Mouse (Mus musculus): ENCODE results near the gene Map4k4. TPM values are rescaled to one million over a fixed set of nuclear protein-coding genes. Genes with fewer than 3 reads are reported as not detected.

Gene Map4k4
- total RNA-seq, 1 experiment from 2014 or later, result 121 TPM

DNA sequence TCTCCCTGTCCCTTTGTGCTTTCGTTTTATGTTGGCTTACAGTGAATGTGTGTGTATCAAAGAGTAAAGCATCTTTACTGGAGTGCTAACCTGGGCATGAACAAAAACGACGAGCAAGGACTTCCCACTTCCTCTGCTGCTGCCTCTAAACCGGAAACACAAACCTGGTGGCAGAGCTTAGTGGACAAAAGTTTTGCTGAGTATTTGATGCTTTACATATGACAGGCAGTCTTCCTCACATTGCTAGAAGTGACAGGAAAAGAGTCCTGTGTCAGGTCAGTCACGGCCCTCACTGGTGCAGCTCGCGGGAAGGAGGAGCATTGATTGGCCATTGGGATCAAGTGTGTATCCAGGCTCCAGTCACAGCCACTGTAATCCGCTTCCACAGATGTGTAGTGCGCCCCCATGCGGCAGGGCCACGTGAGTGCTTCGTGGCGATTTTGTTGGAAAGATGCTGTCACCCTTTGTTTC, 35.7 kb downstream of the Map4k4 start:
- peak; percentile 90 for DNase-seq

DNA sequence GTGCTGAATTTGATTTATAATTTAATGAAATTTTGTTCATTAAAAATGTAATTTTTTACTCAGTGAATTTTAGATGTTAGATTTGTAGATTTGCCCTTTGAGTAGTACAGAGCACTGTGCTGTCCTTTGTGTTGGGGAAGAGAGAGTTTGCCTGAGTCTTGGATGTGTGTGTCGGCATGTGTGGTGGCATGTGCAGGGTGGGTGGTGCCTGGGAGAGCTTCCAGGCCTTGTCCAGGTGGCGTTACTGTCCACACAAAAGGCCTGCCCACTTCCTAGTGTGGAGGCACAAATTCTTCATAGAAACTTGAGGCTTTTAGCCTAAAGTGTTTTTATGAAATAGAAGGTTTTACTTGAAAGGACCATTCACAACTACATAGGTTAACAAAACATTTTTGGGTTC, 36.2 kb downstream of the Map4k4 start:
- DNase-seq, result no peak

DNA sequence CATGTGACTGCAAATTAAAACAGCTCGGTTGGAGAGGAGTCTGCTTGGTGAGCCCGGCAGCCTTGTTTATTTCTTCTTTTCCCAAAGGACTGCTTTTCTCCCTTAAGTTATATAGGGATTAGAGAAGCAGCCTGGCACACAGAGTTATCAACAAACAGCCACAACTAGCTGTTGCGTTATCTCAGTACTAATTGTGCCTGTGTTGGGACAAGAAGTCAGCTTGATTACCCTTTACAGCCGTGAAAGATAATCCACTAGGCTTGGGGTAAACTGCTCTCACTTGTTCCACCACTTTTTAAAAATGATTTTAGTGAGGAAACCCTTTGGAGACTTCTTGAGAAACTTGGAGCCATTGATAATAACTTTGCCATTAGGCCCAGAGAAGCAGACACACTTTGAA, 36.9 kb downstream of the Map4k4 start:
- no peak for DNase-seq

DNA sequence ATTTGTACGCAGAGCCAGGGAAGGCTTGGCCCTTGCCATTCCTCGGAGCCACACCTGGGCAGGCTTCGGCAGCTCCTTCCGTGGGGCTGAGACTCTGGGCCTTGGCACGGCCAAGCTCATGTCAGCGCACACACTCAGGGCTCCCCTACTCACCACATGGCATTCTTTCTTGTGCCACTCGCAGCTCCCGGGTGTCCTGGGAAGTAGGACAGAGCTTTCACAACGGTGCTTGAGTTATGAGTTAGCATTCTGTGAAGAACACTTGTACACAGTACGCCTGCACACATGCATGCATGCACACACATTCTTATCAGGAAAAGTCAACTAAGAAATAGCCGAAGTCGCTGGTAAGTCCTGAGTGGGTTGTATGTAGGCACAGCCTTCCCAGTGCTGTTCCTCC, 38.7 kb downstream of the Map4k4 start:
- no peak for DNase-seq

GRCm38 (mm10) chr1:39940342-39940741, 39.6 kb downstream of the Map4k4 start:
- DNase-seq, result no peak

GRCm38 (mm10) chr1:39941237-39942179, 40.8 kb downstream of the Map4k4 start:
- peak; percentile 45 for DNase-seq

GRCm38 (mm10) chr1:39942935-39943334, 42.2 kb downstream of the Map4k4 start:
- DNase-seq, result no peak

GRCm38 (mm10) chr1:39944306-39944971, 43.7 kb downstream of the Map4k4 start:
- DNase-seq, result no peak

GRCm38 (mm10) chr1:39944972-39945323, 44.2 kb downstream of the Map4k4 start:
- DNase-seq, result no peak

DNA sequence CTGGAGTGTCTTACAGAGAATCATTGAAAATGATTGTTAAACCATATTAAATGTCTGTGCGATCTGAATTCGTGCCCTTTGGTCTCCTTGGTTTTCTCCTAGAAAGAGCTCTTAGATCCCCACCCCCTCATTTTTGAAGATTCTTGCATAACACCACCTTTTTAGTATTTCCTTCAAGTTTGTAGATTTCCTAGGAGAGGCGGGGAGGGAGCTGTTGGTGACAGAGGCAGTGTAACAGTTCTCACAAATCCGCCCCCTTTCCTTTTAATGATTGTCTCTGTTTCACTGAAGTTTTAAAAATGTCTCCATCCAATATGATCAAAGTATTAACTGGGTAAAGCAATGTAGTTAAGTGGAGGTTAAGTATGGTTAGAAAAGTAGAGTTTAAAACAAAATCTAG, 45.7 kb downstream of the Map4k4 start:
- no peak for DNase-seq

GRCm38 (mm10) chr1:39947179-39947578, 46.5 kb downstream of the Map4k4 start:
- DNase-seq, result no peak

DNA sequence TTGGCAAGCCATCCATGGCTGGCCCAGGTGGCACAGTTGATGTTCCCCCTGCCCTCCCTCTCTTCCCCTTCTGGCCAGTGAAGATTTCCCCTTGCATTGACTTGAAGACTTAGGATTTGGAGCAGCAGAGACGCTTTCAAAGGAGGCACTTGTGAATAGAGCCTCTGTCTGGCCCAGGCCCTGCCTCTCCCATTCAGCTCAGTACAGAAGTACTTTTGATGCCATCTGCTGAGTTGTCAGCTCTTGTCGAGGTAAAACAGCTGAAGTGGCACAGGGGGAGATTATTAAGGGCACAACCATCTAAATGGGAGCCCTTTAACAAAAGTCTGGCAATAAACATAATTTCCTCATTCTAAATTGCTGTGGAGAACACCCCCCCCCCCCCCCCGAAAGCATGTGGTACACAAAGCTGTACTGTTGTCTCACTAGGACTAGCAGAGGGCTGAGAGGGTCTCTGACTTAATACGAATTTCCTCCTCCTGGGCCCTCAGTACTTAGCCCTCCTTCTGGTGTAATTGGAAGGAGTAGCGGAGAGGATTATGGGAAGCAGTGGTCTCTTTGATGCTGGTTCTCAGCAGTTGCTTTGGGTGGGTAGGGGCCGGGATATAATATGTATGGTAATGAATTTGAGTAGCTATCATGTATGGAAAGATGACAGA, 47.1 kb downstream of the Map4k4 start:
- DNase-seq, result no peak

DNA sequence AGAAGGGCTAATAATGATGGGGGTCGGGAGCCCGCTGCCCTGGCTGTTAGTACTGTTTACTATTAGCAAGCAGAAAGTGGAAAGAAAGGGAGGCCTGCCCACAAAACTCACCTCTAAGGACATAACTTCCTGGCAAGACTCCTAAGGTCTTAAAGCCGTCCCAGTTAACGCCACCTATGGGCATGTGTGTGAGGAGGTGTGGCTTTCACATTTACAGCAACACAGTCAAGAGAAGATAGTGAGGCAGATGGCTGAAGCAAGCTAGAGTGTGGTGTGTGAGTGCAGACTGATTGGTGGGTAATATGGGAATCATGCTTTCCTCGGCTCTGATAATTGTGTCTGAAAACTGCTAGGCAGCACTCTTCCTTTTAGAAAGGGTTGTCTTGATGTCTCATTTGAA, 48.5 kb downstream of the Map4k4 start:
- DNase-seq, result no peak

DNA sequence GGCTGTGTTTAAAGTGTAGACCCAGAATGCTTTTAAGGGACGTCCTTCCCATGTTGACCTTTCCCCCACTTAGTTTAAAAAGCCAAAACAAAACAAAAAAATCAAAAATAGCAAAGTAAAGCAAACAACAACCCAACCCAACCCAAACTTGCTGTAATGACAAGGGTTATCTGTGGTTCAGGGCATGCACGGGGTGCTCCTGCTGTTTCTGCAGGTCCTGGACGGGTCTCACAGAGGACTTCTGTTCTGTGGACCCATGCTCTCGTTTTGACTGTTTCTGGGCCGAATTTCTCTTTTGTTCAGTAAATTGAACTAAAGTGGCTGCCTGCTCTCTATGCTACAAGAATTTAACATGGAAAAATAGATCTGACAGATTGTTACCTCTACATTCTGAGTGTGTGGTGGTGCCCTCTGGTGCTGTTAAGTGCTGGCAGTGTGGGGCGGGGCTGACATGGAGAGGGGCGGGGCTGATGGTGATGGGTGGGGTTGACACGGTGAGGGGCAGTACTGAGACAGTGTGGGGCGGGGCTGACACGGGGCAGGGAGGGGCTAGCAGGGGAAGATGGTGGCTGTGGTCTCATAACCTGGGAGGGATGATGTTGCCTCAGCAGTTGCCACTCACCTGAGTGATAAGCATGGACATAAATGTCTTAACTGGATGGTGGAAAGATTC, 49.2 kb downstream of the Map4k4 start:
- peak; percentile 37 for DNase-seq

- DNase-seq, result no peak
These were observed 49.9 kb downstream of the Map4k4 start for GRCm38 (mm10) chr1:39950590-39950989.

DNA sequence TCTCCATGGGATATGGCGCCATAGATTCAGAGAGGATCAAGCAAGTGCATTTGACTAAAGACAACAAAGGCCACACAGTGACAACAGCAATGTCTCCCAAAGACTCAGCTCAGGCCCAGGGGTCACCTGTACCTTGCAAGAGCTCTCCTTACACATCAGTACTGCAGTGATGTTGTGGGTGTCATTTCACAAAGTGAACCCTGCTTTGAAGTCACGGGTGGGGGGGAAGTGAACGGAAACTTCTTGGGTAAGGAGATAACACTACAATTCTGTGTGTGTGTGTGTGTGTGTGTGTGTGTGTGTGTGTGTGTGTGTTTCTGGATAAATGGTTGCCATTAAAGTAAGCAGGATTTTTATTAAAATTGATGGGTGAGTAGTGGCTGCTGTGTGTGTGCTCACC, 53.9 kb downstream of the Map4k4 start:
- DNase-seq, result no peak

GRCm38 (mm10) chr1:39956712-39957111, 56.0 kb downstream of the Map4k4 start:
- no peak for DNase-seq

GRCm38 (mm10) chr1:39957981-39958380, 57.3 kb downstream of the Map4k4 start:
- DNase-seq, result no peak

DNA sequence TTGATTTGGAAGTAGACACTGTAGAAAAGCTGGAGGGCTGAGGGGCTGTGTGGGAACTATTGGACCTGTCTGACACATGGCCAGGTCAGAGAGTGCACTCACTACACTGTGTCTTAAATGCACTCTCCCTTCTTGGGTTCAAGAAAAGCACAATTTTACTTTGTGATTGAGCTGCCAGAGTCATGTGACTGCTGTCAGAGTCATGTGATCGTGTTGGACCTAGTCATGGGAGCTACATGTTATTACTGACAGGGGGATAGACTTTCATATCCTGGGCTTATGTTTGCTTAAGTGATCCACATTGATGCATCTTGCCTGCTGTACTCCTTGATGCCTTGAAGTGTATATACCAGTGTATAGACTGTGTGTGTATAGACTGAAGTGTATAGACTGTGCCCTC, 59.9 kb downstream of the Map4k4 start:
- no peak for DNase-seq

DNA sequence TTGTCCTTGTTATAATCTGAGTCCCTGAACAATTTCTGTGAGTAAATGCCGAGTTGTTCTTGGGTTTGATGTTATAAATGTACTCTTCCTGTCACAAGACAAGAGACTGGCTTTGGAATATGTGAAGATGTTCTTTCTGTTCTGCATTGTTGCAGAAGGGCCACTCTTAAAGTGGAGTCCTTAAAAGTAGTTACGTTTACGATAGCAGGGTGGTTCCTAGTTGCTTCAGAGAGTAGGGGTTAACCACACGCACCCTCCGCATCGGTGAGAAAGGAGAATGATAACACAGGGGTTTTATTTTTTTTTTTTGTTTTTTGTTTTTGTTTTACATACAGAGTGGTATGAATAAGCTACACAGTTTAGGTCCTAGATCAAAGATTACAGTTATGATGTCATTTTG, 60.4 kb downstream of the Map4k4 start:
- no peak for DNase-seq

DNA sequence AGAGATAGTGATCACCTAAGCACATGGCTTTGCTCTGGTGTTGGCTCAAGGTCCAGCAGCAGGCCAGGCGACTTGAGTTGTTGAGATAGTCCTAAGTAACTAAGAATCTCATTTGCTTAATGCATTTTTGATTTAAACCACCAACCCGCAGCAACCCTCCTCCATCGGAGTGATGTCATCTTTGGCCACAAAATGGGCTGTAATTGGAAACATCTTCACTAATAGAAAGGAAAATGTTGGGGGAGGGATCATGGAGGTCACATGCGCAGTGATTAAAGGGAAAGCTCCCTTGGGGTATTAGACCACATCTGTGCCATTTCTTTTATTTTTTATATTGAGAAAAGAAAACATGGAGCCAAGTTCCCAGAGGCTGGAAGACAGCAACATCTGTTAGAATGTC, 61.6 kb downstream of the Map4k4 start:
- DNase-seq, result no peak

DNA sequence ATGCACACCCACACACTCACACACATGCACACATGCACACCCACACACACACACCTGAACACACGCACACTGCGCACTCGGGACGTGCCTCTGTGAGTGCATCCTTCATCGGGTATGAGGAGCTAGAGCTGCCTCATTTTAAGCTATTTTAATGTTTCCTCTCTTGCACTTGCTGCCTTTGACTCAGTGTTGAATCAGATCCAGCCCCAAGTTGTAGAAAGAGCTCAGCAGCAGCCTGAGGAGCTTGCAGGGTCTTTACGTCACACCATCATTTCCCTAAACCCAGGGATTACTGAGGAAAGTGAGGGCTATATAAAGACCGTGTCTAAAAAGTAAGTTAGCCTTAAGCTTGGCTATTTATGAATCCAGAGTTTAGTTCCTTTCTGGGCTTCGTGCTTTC, 62.1 kb downstream of the Map4k4 start:
- DNase-seq, result no peak

- no peak for DNase-seq
These were observed 63.1 kb downstream of the Map4k4 start for GRCm38 (mm10) chr1:39963821-39964220.

All from adrenal gland, postnatal 25 days (tissue).